Mouse (Mus musculus) C2C12 (cell line): Measurements from ENCODE around the gene Cdk14.

Source experiments
- CEBPB ChIP-seq: IDR thresholded peaks from one replicate; pipeline ENCODE4 v1.6.1; 2011; ENCODE audit warnings: low read depth, mild to moderate bottlenecking, control low read depth, moderate library complexity
- CTCF ChIP-seq: IDR thresholded peaks from one replicate; pipeline ENCODE4 v1.5.1; 2011; ENCODE audit not compliant: control insufficient read depth, insufficient read depth, insufficient read length
- FOSL1 ChIP-seq: IDR thresholded peaks from one replicate; pipeline ENCODE4 v1.8.0; 2011; ENCODE audit warnings: mild to moderate bottlenecking, low read length; ENCODE audit not compliant: poor library complexity, insufficient read depth, severe bottlenecking
- MAX ChIP-seq: IDR thresholded peaks from one replicate; pipeline ENCODE4 v1.6.1; 2011; ENCODE audit warnings: mild to moderate bottlenecking, control low read depth
- MYOG ChIP-seq: IDR thresholded peaks from one replicate; pipeline ENCODE4 v1.6.1; 2011; ENCODE audit not compliant: control insufficient read depth, insufficient read length; ENCODE audit errors: extremely low read depth
- USF1 ChIP-seq: IDR thresholded peaks from one replicate; pipeline ENCODE4 v1.6.1; 2011; ENCODE audit warnings: low read depth, mild to moderate bottlenecking, control low read depth, moderate library complexity

GRCm38 (mm10) chr5:5265861-5266786 lies 154.0 kb downstream of the Cdk14 start:
- TF ChIP-seq CTCF (no peak), USF1 (no peak), MAX (no peak), MYOG (no peak), CEBPB (no peak), FOSL1 (no peak)
